Mouse (Mus musculus) hindbrain, embryonic 16.5 days (tissue): Measurements from ENCODE around the gene Tmem200a. TPM values are rescaled to one million over a fixed set of nuclear protein-coding genes. Genes with fewer than 3 reads are reported as not detected.

Experiments
- ATAC-seq: fragments of 200-750 bp; cut with Nextera tagmentation; 2 replicates; pipeline ENCODE4 v1.8.0; 2017; ENCODE audit warnings: moderate TSS enrichment, moderate library complexity
- H3K27ac ChIP-seq: fragments of 300-500 bp; sonication (generic); 2 replicates; pipeline ENCODE4 v1.5.1; 2014; ENCODE audit warnings: low read depth, mild to moderate bottlenecking, control low read depth, low read length, moderate library complexity
- H3K27me3 ChIP-seq: fragments of 300-500 bp; sonication (generic); replicated peaks from 2 replicates; pipeline ENCODE4 v1.6.1; 2014; ENCODE audit warnings: low read length; ENCODE audit not compliant: control insufficient read depth, insufficient read depth
- H3K36me3 ChIP-seq: fragments of 300-500 bp; sonication (generic); 2 replicates; pipeline ENCODE4 v1.6.1; 2014; ENCODE audit warnings: mild to moderate bottlenecking, low read length, moderate library complexity, mixed read lengths; ENCODE audit not compliant: control insufficient read depth, insufficient read depth
- H3K4me1 ChIP-seq: fragments of 300-500 bp; sonication (generic); 2 replicates; pipeline ENCODE4 v1.6.1; 2014; ENCODE audit warnings: low read depth, low read length; ENCODE audit not compliant: control insufficient read depth, insufficient read depth
- H3K4me2 ChIP-seq: fragments of 300-500 bp; sonication (generic); 2 replicates; pipeline ENCODE4 v1.6.1; 2014; ENCODE audit warnings: mild to moderate bottlenecking, low read length, control low read depth, moderate library complexity
- H3K4me3 ChIP-seq: fragments of 300-500 bp; sonication (generic); 2 replicates; pipeline ENCODE4 v1.5.1; 2014; ENCODE audit warnings: mild to moderate bottlenecking, low read length, control low read depth, moderate library complexity
- H3K9ac ChIP-seq: fragments of 300-500 bp; sonication (generic); 2 replicates; pipeline ENCODE4 v1.6.1; 2014; ENCODE audit warnings: low read depth, mild to moderate bottlenecking, control low read depth, low read length, moderate library complexity
- H3K9me3 ChIP-seq: fragments of 300-500 bp; sonication (generic); 2 replicates; pipeline ENCODE4 v1.6.1; 2014; ENCODE audit warnings: mild to moderate bottlenecking, low read length, moderate library complexity; ENCODE audit not compliant: control insufficient read depth
- WGBS: fragments of 180-500 bp; shearing (Covaris S2); extraction: QIAGEN DNeasy Blood & Tissue Kit; methylation state at CpG from one replicate; pipeline ENCODE4 v1.1.7; 2014; 5-methylcytosine and 5-hydroxymethylcytosine counted together
- polyA plus RNA-seq: library from polyadenylated mRNA; unstranded; fragments of >200 nt; fragmentation: Nextera tagmentation; extraction: Ambion mirVana; gene quantifications from 2 replicates; pipeline ENCODE4 v1.2.1, GENCODE M21; 2015

Tmem200a gene
- 22.7 and 23.6 TPM in 2 replicates for polyA plus RNA-seq

GRCm38 (mm10) chr10:26078521-26079142, at the start of gene Tmem200a:
TSS of gene Tmem200a (minus strand) at chr10:26079052.
- H3K9me3 ChIP-seq: no peaks in the 10 kb centered on the region
- under 1% methylated on average over 46 of the region's 46 CpGs for WGBS
- no peaks in the 10 kb centered on the region for H3K27me3 ChIP-seq
- peak within 1 kb of the TSS; percentile 86 for H3K4me3 ChIP-seq
- H3K4me1 ChIP-seq: no peaks in the 10 kb centered on the region; the same call in 1 of the 2 replicates
- peak within 1 kb of the TSS; percentile 81 for H3K27ac ChIP-seq
- peak within 1 kb of the TSS; percentile 74 for H3K4me2 ChIP-seq
- H3K9ac ChIP-seq: peak within 1 kb of the TSS; percentile 86
- H3K36me3 ChIP-seq: no peaks in the 10 kb centered on the region
- ATAC-seq: peak; percentile 93

- H3K36me3 ChIP-seq: no peaks in the 10 kb centered on the region
- no peak overlapping the region for H3K27ac ChIP-seq
- H3K4me1 ChIP-seq: no peaks in the 10 kb centered on the region
- H3K9ac ChIP-seq: no peak overlapping the region
- no peak overlapping the region for H3K4me2 ChIP-seq
- 61% methylated on average over 1 of the region's 1 CpGs for WGBS
- no peak overlapping the region for H3K4me3 ChIP-seq
- ATAC-seq: peak; percentile 84
- no peaks in the 10 kb centered on the region for H3K27me3 ChIP-seq
- no peaks in the 10 kb centered on the region for H3K9me3 ChIP-seq
These were observed 41.0 kb upstream of the Tmem200a start for GRCm38 (mm10) chr10:26119822-26120183.

GRCm38 (mm10) chr10:26119067-26119821, 40.4 kb upstream of the Tmem200a start:
- no peak for ATAC-seq
- no peaks in the 10 kb centered on the region for H3K27me3 ChIP-seq
- H3K4me3 ChIP-seq: no peak overlapping the region
- no peaks in the 10 kb centered on the region for H3K4me1 ChIP-seq
- no peaks in the 10 kb centered on the region for H3K9me3 ChIP-seq
- H3K9ac ChIP-seq: no peak overlapping the region
- no peaks in the 10 kb centered on the region for H3K36me3 ChIP-seq
- H3K27ac ChIP-seq: no peak overlapping the region
- 84% methylated on average over 6 of the region's 6 CpGs for WGBS
- H3K4me2 ChIP-seq: no peak overlapping the region

GRCm38 (mm10) chr10:26114409-26114808, 35.6 kb upstream of the Tmem200a start:
- Histone ChIP-seq H3K27me3 (no peaks in the 10 kb centered on the region), H3K27ac (no peak overlapping the region)
- WGBS: 71% methylated on average over 4 of the region's 4 CpGs

GRCm38 (mm10) chr10:26103330-26103982, 24.6 kb upstream of the Tmem200a start:
- H3K9me3 ChIP-seq: no peaks in the 10 kb centered on the region
- H3K36me3 ChIP-seq: no peaks in the 10 kb centered on the region
- H3K4me2 ChIP-seq: no peak overlapping the region
- no peaks in the 10 kb centered on the region for H3K27me3 ChIP-seq
- H3K27ac ChIP-seq: no peak overlapping the region
- WGBS: 70% methylated on average over 3 of the region's 3 CpGs
- no peak overlapping the region for H3K4me3 ChIP-seq
- H3K9ac ChIP-seq: no peak overlapping the region
- ATAC-seq: peak; percentile 81
- H3K4me1 ChIP-seq: no peaks in the 10 kb centered on the region

More at GRCm38 (mm10) chr10:26114409-26114808, 35.6 kb upstream of the Tmem200a start:
- no peaks in the 10 kb centered on the region for H3K9me3 ChIP-seq
- H3K36me3 ChIP-seq: no peaks in the 10 kb centered on the region
- H3K4me2 ChIP-seq: no peak overlapping the region
- no peaks in the 10 kb centered on the region for H3K4me1 ChIP-seq
- no peak overlapping the region for H3K9ac ChIP-seq
- peak; percentile 37; the same call in 1 of the 2 replicates for ATAC-seq
- H3K4me3 ChIP-seq: no peak overlapping the region

- H3K4me3 ChIP-seq: no peak overlapping the region
- H3K9ac ChIP-seq: no peak overlapping the region
- no peaks in the 10 kb centered on the region for H3K27me3 ChIP-seq
- 64% methylated on average over 4 of the region's 4 CpGs for WGBS
- H3K9me3 ChIP-seq: no peaks in the 10 kb centered on the region
- no peaks in the 10 kb centered on the region for H3K36me3 ChIP-seq
- H3K4me2 ChIP-seq: no peak overlapping the region
- ATAC-seq: no peak
- no peak overlapping the region for H3K27ac ChIP-seq
- H3K4me1 ChIP-seq: no peaks in the 10 kb centered on the region
These were observed 3.2 kb upstream of the Tmem200a start for GRCm38 (mm10) chr10:26082081-26082480.

GRCm38 (mm10) chr10:26079678-26080077, 826 bp upstream of the Tmem200a start:
- no peaks in the 10 kb centered on the region for H3K36me3 ChIP-seq
- no peak overlapping the region for H3K9ac ChIP-seq
- no peaks in the 10 kb centered on the region for H3K9me3 ChIP-seq
- 81% methylated on average over 3 of the region's 3 CpGs for WGBS
- H3K4me1 ChIP-seq: no peaks in the 10 kb centered on the region; the same call in 1 of the 2 replicates
- no peak overlapping the region for H3K27ac ChIP-seq
- no peaks in the 10 kb centered on the region for H3K27me3 ChIP-seq
- ATAC-seq: no peak
- no peak overlapping the region for H3K4me3 ChIP-seq
- no peak overlapping the region for H3K4me2 ChIP-seq

- peak; percentile 71 for ATAC-seq
- H3K4me3 ChIP-seq: peak within 1 kb of the TSS; percentile 86
- H3K27ac ChIP-seq: peak within 1 kb of the TSS; percentile 81
- peak within 1 kb of the TSS; percentile 86 for H3K9ac ChIP-seq
- no peaks in the 10 kb centered on the region for H3K36me3 ChIP-seq
- no peaks in the 10 kb centered on the region; the same call in 1 of the 2 replicates for H3K4me1 ChIP-seq
- peak within 1 kb of the TSS; percentile 74 for H3K4me2 ChIP-seq
- H3K9me3 ChIP-seq: no peaks in the 10 kb centered on the region
- 2% methylated on average over 47 of the region's 52 CpGs for WGBS
- no peaks in the 10 kb centered on the region for H3K27me3 ChIP-seq
These were observed 976 bp downstream of the Tmem200a start, which contains the start of gene Gm9767 for GRCm38 (mm10) chr10:26077671-26078481. TSS of gene Gm9767 (plus strand) at chr10:26078255.
